Mouse (Mus musculus) olfactory bulb, adult 2 months (tissue): Measurements from ENCODE around the gene Draxin.
"Not testable (repeated sequence)": the region's sequence is repeated elsewhere in the genome, so short reads cannot be mapped to it uniquely, and the experiment has no call there.

Experiments
- CTCF ChIP-seq: fragments of 200-500 bp; IDR thresholded peaks from 2 replicates; pipeline ENCODE4 v1.5.1; 2012; ENCODE audit warnings: low read depth, mild to moderate bottlenecking, low read length, moderate library complexity; ENCODE audit not compliant: insufficient read depth
- POLR2A ChIP-seq: fragments of 200-500 bp; IDR thresholded peaks from 2 replicates; pipeline ENCODE4 v1.6.1; 2012; ENCODE audit warnings: mild to moderate bottlenecking, low read depth, low read length, moderate library complexity; ENCODE audit not compliant: insufficient read depth

DNA sequence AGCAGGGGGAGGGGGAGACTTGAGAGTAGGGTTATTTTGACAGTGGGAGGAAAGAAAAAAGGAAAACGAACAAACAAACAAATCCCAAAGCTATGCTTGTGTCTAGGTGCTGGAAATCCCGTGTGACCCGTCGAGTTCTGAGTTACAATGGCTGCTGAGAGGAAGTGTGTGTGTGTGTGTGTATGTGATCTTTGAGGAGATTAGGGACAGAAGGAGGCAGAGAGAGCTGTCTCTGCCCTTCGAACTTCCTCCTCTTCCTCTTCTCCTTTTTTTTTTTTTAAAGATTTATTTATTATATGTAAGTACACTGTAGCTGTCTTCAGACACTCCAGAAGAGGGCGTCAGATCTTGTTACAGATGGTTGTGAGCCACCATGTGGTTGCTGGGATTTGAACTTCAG is 46.1 kb upstream of the Draxin start:
- not testable (repeated sequence) for TF ChIP-seq POLR2A, CTCF
